Mouse (Mus musculus): ENCODE data around the gene Arl6ip5.
A peak's percentile ranks its signal among the peaks of the same experiment; 100 is the strongest.

The Arl6ip5 gene

GRCm38 (mm10) chr6:97273058-97273710 is 62.7 kb downstream of the Arl6ip5 start:
- no peak for DNase-seq (ENCODE audit: extremely low spot score)

- DNase-seq (ENCODE audit: extremely low spot score) = no peak
Measured at GRCm38 (mm10) chr6:97273777-97274176, 63.3 kb downstream of the Arl6ip5 start.

GRCm38 (mm10) chr6:97275760-97276159 is 65.3 kb downstream of the Arl6ip5 start:
- DNase-seq (ENCODE audit: extremely low spot score) = no peak

GRCm38 (mm10) chr6:97276366-97276765 is 65.9 kb downstream of the Arl6ip5 start:
- DNase-seq (ENCODE audit: extremely low spot score) = no peak

- no peak for DNase-seq (ENCODE audit: extremely low spot score)
Measured at GRCm38 (mm10) chr6:97276890-97277497, 66.5 kb downstream of the Arl6ip5 start.

- DNase-seq (ENCODE audit: extremely low spot score) = peak; percentile 80
Measured at GRCm38 (mm10) chr6:97278014-97278787, 67.7 kb downstream of the Arl6ip5 start.

GRCm38 (mm10) chr6:97278878-97279277 is 68.4 kb downstream of the Arl6ip5 start:
- no peak for DNase-seq (ENCODE audit: extremely low spot score)

All from embryo, embryonic 9.5 days (tissue).